Mouse (Mus musculus) cerebellum, adult 11 months (tissue): ENCODE data around the gene Vav1.
"Not testable (repeated sequence)": the region's sequence is repeated elsewhere in the genome, so short reads cannot be mapped to it uniquely, and the experiment has no call there.

Experiments
- DNase-seq: peaks from one replicate; pipeline ENCODE4 v3.0.0; 2022

The Vav1 gene

DNA sequence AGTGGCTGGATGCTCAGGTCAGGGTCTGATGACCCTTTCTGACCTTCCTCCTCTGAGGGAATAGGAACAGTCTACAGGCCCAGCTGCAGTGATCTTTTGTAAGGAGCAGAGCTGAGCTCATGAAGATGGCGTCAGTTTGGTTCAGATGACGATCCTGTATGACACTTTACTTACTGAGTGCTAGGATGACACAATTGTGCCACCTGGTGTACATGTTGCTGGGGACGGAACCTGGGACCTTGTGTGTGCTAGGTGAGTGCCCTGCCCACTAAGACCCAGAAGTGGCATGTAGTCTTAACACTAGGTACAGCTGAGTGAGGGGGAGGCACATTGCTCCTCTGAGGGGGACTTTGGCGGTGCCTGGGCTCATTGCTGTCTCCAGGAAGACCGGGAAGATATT, 5.0 kb downstream of the Vav1 start:
- no peak for DNase-seq

DNA sequence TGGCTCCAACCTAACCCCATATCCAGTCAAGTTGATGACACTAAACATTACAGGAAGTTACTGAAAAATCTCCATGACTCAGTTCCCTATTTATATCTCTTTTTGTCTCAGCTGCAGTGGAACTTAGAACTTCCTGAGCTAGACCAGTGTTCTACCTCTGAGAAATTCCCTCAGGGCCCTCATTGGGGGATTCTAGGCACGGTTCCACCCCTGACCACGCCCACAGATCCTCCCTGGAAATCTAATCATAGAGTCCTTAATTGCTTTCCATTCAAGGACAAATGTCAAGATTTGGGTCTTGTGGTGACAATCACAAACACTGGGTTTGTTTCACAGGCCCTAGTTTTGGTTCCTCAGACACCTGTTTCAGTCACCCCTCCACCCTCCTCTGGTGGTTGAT, 6.2 kb downstream of the Vav1 start:
- no peak for DNase-seq

GRCm38 (mm10) chr17:57286718-57287355, 7.9 kb downstream of the Vav1 start:
- DNase-seq, result no peak

GRCm38 (mm10) chr17:57289252-57289651, 10.4 kb downstream of the Vav1 start:
- DNase-seq, result no peak

- DNase-seq, result no peak
These were observed 11.2 kb downstream of the Vav1 start for GRCm38 (mm10) chr17:57290001-57290670.

- no peak for DNase-seq
These were observed 11.8 kb downstream of the Vav1 start for GRCm38 (mm10) chr17:57290671-57291055.

DNA sequence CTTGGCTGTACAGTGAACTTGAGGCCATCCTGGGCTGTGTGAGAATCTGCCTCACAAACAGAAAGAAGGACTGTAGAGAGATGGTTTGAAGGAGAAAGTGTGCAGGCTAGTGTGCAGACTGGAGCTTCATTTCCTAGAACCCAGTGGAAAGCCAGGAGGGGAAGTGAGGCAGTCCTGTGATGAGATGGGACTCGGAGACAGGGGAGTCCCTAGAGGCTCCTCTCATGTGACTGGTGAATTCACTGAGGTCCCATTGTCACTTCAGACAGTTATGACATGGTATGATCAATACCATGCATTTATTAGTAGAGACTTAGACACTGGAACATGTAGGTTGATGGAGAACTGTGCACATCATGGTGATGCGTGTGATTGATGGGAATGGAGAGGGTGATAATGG, 13.4 kb downstream of the Vav1 start:
- DNase-seq, result no peak

GRCm38 (mm10) chr17:57292968-57293367, 14.1 kb downstream of the Vav1 start:
- no peak for DNase-seq

- DNase-seq, result no peak
These were observed 17.0 kb downstream of the Vav1 start for GRCm38 (mm10) chr17:57295935-57296334.

DNA sequence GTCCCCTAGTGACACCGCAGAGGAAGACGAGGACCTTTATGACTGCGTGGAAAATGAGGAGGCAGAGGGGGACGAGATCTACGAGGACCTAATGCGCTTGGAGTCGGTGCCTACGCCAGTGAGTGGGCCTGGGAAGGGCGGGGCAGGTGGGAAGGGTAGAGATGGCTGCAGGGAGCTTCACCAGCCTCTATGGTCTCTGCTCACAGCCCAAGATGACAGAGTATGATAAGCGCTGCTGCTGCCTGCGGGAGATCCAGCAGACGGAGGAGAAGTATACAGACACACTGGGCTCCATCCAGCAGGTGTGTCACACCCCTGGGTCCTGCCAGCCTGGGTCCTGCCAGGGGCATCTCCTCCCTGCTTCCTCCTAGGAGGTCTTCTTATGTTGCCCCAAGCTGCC, 18.1 kb downstream of the Vav1 start:
- no peak for DNase-seq

DNA sequence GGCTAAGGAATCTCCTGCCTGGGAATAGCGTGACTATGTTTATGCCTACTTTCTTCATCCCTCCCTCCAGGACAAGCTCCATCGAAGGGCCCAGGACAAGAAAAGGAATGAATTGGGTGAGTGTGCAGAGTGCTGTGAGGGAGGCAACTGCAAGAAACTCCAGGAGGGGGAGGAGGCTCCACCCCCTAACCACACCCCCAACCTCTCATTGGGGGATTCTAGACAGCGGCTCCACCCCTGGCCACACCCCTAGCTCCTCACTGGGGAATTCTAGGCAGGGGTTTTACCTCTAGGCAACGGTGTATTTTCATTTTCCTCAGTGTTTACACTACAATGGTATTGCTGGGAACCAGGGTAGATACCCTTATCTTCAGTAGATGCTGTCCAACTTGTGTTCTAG, 26.7 kb downstream of the Vav1 start:
- DNase-seq, result no peak

GRCm38 (mm10) chr17:57307074-57307473, 28.2 kb downstream of the Vav1 start:
- no peak for DNase-seq

GRCm38 (mm10) chr17:57311801-57312200, 32.9 kb downstream of the Vav1 start:
- no peak for DNase-seq

- DNase-seq, result no peak
These were observed 48.7 kb downstream of the Vav1 start for GRCm38 (mm10) chr17:57327615-57328014.

DNA sequence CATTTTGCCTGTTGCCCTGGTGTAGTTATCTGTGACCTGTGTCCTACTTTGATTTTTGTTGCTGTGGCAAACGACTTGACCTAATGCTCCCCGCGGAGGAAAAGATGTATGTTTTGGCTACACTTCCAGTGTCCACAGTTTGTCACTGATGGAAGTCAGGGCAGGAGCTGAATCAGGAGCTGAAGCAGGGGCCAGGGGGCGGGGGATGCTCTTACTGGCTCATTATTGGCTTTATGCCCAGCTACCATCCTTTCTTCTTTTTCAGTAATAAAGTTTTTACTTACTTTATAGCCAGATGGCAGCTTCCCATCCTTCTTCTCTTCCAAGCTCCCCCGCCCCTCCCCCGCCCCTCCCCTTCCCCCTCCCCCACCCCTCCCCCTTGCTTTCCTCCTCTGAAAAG, 50.0 kb downstream of the Vav1 start:
- no peak for DNase-seq

- no peak for DNase-seq
These were observed 52.1 kb downstream of the Vav1 start for GRCm38 (mm10) chr17:57330993-57331392.

DNA sequence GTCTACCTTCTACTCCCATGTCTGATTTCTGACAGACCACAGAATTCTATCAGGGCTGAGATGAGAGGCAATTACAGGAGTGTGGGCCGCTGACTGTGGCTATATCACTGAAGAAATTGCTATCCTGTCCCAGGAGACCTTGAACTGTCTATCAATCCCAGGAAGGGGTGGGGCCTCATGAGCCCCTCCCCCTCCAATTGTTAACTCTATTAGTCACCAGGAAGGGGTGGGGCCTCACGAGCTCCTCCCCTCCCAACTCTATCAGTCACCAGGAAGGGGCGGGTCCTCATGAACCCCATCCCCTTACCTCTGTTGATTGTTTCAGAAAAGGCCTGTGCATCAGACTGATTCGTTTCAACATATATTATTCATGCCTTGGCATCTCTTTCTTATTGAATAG, 53.3 kb downstream of the Vav1 start:
- DNase-seq, result no peak

- DNase-seq, result no peak
These were observed 55.3 kb downstream of the Vav1 start for GRCm38 (mm10) chr17:57334001-57334760.

GRCm38 (mm10) chr17:57334761-57335150, 55.9 kb downstream of the Vav1 start:
- peak; percentile 72 for DNase-seq

DNA sequence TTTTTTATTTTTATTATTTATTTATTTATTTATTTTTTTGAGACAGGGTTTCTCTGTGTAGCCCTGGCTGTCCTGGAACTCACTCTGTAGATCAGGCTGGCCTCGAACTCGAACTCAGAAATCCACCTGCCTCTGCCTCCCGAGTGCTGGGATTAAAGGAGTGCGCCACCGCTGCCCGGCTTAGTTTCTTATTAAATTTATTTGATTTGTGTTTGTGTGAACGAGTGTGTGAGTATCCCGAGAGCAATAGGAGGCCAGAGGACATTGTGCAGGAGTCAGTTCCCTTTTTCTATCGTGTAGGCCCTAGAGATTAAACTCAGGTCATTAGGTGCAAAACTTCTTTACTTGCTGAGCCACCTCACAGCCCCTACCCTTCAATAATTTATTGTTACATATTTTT, 56.3 kb downstream of the Vav1 start:
- not testable (repeated sequence) for DNase-seq

DNA sequence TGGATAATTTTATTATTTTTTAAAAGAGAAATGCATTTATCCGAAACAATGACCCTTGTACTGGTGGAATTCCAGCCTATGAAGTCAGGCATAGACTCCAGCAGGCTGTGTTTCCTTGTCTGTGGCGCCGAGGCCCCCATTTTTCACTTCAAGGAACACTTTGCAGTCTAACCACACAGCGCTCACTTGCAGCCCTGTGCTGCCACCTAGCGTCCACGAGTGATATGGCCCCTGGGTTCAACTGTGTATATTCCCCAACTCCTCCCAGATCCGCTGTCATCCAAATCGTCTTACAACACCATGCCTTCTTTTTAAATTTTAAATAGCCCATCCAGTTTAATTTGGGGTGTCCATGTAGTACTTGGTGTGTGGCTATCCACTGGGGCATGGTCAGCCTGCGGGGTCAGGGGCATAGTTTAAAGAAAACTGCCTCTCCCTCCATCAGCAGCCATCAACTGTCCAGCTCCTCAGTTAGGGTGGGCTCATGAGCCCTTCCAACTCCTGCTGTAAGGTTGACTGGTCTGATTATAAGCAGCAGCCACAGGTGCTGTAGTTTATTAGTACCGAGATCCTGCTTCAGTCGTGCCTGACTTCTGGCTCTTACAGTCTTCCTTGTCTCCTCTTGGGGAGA, 56.9 kb downstream of the Vav1 start:
- peak; percentile 75 for DNase-seq

DNA sequence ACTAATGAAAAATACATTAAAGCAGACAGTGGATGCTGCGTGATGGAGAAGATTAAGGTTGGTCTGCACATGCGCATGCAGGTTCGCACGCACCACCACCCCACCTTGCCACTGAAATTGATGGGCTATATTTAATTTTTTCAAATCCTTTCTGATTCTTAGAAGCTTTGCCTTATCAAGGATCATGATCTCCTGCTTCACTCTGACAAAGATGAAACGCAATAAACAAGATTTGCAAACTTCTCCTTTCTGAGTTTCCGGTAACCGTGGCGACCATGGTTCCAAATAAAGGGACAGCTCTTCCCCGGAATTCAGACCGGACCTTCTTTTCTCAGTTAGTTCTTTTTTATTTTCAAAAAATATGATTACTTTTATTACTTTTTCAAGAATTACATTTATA, 59.1 kb downstream of the Vav1 start:
- no peak for DNase-seq

- DNase-seq, result no peak
These were observed 60.4 kb downstream of the Vav1 start for GRCm38 (mm10) chr17:57339298-57339697.

- DNase-seq, result no peak
These were observed 62.7 kb downstream of the Vav1 start for GRCm38 (mm10) chr17:57341568-57341967.
